Mouse (Mus musculus) kidney, adult 11 months (tissue): ENCODE measurements around the gene Cmas.

Experiments
- DNase-seq: peaks from one replicate; pipeline ENCODE4 v3.0.0; 2022

Cmas gene

GRCm38 (mm10) chr6:142756507-142757333 lies at the start of gene Cmas:
Gene Cmas, plus strand, starts transcription at chr6:142756686.
- peak; percentile 86 for DNase-seq

GRCm38 (mm10) chr6:142706688-142707087 lies 49.8 kb upstream of the Cmas start:
- DNase-seq, result no peak

- DNase-seq, result no peak
Measured at GRCm38 (mm10) chr6:142708369-142708768, 48.1 kb upstream of the Cmas start.

- no peak for DNase-seq
Measured at GRCm38 (mm10) chr6:142710690-142711089, 45.8 kb upstream of the Cmas start.

DNA sequence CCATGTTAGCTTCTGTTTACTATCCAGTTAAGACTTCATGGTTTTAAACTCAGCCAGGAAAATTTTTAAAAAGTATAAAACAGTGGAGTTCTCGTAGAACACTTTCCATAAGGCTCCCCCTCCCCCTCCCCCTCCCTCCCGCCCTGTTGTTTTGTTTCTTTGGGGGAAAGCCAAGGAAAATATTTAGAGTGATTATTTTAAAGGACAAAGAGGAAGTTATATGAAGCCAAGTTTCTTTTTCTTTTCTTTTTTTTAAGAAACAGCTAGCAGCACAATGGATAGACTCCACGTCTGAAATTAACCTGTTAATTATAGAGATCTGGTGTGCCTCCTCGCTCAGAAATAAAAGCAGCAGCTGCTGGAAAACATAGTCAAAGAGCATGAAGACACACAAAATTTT lies 45.4 kb upstream of the Cmas start:
- DNase-seq, result no peak

DNA sequence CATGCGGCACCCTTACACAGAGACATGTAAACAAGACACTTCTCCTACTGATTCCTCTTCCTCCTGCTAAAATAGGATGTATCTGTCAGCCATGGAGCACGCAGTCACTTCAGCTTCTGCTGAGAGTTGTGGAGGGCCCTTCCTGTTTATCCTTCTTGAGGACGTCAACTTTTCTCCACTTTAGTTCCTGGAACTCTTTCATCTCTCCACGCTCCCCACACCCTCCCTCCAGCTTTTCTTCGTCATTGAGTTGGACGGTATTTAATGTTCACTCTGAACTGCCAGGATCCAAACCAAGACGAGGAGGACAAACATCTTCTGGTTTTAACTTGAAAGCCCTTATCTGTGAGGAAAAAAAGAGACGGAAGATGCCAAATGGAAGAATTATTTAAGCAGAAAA lies 41.5 kb upstream of the Cmas start:
- DNase-seq, result no peak

DNA sequence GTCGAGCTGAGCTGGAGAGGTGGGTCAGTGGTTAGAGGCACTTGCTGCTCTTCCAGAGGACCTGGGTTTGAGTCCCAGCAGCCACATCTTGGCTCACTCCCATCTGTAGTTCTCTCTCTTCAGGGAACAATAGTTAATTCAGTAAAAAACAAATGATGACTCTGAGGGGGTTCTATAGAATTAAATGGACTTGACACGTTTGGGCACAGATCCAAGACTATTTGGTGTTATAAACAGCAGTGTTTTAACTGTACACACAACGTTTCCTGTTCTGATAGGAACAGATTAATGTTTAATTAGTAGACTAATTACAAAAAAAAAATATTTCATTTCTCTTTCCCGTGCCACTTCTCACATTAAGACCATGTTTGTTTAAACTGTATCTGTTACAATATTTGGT lies 39.3 kb upstream of the Cmas start:
- DNase-seq, result no peak

DNA sequence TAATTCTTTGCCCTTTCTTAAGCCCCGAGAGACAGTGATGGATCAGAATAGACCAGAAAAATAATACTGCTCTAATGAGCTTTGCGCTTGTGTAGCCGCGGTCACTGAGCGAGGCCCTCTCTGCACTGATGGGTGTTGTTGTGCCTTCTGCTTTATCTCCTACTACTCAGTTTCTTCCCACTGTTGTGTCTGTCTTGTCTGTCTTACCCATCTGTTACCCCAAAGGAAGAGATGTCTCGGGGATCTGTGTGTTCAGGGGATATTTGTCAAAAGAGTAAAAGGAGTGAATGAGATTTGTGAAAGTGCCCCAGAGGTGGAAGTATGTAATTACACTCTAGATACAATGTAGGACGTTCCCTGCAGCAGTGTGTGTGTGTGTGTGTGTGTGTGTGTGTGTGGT lies 38.3 kb upstream of the Cmas start:
- no peak for DNase-seq

DNA sequence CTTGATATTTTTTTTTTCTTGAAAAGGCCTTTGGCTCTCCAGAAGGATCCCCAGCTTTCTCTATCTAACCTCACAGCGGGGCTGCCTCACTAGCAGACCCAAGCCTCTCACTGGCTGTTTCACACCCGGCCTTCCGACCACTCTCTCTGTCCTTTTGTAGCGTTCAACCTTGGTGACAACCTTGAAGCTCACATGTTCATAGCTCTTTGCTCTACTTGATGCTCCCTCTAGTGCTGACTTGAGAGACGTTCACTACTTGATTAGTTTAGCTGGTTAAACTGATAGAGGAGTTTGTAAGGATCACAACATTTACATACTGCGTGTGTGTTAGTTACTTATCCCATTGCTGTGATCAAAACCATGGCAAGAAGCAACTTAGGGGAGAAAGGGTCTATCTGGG lies 35.8 kb upstream of the Cmas start:
- no peak for DNase-seq

DNA sequence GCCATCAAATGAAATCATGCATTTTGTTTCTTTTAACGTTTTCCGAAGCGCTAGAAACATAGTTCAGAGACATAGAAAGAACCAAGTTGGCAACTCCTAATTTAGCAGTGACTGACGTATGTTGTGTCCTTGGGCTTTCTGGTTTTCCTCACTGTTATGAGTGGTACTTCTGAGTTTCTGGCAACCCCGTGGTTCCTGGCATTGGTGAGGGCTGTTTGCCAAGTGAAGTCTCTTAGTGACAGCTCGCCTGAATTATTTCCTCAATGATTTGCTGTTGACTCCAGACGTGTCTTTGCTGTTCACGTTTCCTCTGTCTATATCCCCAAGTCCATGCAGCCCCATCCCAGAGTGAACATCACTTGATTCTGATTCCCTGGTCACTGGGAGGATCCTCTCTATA lies 34.8 kb upstream of the Cmas start:
- DNase-seq, result no peak

DNA sequence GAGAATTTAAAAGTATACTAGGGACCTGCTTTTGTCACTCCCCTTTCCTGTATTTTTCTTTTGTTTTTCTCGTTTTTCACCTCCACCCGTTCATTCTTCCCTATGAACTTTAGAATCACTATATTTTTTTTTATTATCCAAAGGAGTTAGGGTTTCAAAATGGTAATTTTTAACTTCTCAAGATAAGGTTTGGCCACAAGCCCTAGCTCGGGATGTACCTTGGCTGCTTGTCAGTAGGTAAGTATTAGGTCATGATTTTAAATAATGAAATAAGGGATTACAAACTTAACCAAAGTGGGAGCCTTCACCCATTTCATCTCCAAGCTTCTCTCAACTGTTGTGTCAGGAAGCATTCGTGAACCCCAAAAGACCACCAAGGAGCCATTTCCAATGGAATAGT lies 30.5 kb upstream of the Cmas start:
- DNase-seq, result no peak

DNA sequence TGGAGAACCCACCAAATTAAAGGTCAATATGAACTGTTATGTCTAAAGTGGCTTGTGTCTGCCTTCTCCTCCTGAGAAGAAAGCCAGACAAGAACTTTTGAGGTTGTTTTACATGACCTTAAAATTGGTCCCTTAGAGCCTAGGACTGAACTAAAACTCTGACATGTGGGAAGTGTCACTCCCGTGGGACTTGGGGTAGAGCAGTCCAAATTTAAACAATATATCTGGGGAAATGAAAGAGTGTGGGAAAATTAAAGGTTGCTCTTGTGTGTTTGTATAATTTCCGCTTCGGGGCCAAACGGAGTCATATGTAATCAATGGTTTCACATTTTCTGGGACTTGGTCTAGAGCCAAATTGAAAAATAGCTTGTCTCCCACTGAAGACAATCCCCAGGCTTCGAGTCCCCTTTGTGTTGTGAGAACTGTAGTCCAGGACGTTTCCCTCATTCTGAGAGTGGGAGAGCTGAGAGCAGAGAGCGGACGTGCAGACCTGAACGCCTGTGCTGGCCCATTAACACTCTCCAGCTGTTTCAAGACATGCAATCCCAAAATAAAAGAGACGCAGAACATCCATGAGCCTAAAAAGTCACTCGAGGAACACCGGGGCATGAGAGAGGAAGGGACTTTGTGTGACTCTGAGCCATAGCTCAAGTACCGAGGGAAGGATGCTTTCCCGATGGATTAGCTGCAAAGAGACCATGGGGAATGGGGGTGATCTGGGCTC lies 23.8 kb upstream of the Cmas start:
- DNase-seq, result no peak

DNA sequence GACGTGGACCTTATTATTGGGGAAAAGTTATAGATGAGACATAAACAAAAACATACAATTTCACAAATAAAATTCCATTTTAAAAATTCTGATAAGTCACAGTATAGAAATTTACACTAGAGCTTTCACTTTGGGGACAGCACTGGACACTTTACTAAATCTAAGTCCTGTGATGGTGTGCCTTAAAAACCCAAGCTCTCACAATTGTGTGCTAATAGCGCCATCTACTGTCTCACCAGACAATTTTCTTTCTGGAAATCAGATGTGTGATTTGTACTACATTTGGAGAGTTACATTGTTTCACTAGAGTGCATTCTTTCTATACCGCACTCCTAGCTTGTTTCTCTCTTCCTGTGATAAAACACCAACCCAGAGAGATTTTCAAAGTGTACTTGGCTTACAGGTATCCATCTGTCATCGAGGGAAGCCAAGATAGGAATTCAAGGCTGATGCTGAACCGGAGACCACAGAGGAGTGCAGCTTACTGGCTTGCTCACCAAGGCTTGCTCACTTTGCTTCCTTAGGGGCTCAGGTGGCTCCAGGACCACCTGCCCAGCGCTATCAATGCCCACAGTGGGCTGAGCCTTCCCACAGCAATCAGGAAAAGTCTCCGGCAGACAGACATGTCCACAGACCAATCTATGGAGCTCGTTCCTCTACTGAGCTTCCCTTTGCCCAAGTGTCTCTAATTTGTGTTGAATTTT lies 21.0 kb upstream of the Cmas start:
- no peak for DNase-seq

GRCm38 (mm10) chr6:142738225-142738624 lies 18.3 kb upstream of the Cmas start:
- DNase-seq, result no peak

DNA sequence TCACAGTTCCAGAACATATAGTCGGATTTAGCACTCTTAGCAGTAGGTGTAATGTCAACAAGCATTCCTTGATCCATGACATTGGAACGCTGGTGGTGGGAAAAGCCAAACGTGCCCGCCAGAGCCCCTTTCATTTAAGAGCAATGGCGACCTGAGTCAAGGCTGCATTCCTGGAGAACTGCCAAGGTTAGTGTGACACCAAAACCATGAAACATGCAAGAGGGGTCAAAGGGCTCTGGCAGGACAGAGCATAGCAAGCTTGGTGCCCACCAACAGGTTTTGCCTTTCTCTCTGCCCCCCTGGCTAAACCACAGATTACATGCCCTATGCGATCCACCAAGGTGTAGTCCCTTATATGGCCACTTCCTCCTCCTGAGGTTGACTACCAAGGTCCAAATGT lies 17.8 kb upstream of the Cmas start:
- DNase-seq, result no peak

GRCm38 (mm10) chr6:142741763-142742162 lies 14.7 kb upstream of the Cmas start:
- DNase-seq, result no peak

GRCm38 (mm10) chr6:142743193-142743592 lies 13.3 kb upstream of the Cmas start:
- no peak for DNase-seq

- no peak for DNase-seq
Measured at GRCm38 (mm10) chr6:142745484-142745883, 11.0 kb upstream of the Cmas start.

DNA sequence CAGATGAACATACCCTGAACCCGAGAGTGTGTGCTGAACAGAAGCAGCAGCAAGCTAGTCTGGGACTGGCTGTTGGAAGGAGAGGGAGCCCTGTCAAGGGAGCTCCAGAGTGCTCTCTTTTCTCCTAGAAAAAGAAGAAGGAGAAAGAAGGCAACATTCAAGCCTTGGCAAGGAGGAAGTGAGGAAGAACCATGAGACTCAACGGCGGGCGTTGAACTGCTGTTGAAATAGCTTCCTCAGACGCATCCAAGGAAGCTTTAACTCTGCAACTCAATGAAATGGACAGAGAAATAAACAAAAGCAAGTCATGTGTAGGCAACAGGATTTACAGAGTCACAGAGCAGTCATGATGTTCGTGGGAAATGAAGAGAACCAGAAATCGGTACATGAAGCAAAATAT lies 9.7 kb upstream of the Cmas start:
- DNase-seq, result no peak

GRCm38 (mm10) chr6:142747165-142747564 lies 9.3 kb upstream of the Cmas start:
- no peak for DNase-seq

- DNase-seq, result no peak
Measured at GRCm38 (mm10) chr6:142748057-142748708, 8.3 kb upstream of the Cmas start.

DNA sequence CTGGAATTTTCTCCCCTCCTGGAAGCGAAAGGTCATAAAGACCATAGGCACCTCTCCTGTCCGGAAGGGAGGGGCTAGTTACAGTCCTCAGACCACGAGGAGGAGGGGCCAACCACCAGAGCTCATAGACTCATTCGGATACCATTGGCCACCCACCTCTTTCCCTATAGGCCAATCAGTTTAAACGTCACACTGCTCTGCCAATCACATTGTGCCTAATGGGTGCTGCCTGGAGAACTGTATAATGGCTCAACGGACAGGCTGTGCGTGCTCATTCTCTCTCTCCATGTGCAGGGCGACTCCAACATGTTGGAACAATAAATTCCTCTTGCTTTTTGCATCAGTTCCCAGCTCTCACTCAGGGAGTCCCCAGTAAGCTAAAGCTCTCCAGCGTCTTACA lies 5.1 kb upstream of the Cmas start:
- DNase-seq, result no peak
